Mouse (Mus musculus) colon, adult 2 months (tissue): ENCODE measurements around the gene Rnf44. TPM values are rescaled to one million over a fixed set of nuclear protein-coding genes. Genes with fewer than 3 reads are reported as not detected.

ENCODE experiments used
- polyA plus RNA-seq: library from polyadenylated mRNA; depleted of rRNA; stranded (reverse); fragments of >200 nt; gene quantifications from 2 replicates; pipeline ENCODE4 v1.2.3, GENCODE M21; 2012; rRNA removed

Gene Rnf44
- 362 and 376 TPM in 2 replicates for polyA plus RNA-seq

GRCm38 (mm10) chr13:54693558-54694347 lies at the start of gene Rnf44:
Gene Rnf44, minus strand, starts transcription at chr13:54693907.

GRCm38 (mm10) chr13:54701243-54701642 lies 7.5 kb upstream of the Rnf44 start, which contains the start of gene Cdhr2:
Gene Cdhr2, plus strand, starts transcription at chr13:54701461.

Other genes starting within 250 kb of the Rnf44 start
- gene Thoc3, start 225.1 kb downstream of the Rnf44 start, polyA plus RNA-seq: 30.3 and 38.6 TPM in 2 replicates
- 2.8 and 4.6 TPM in 2 replicates for gene Simc1, start 190.1 kb downstream of the Rnf44 start, polyA plus RNA-seq
- gene 4833439L19Rik, start 128.5 kb downstream of the Rnf44 start, polyA plus RNA-seq: 143 and 174 TPM in 2 replicates
- 29.1 and 31.1 TPM in 2 replicates for gene Arl10, start 118.9 kb downstream of the Rnf44 start, polyA plus RNA-seq
- 6.7 and 9.2 TPM in 2 replicates for gene Nop16, start 103.8 kb downstream of the Rnf44 start, polyA plus RNA-seq
- 270 and 271 TPM in 2 replicates for gene Higd2a, start 103.7 kb downstream of the Rnf44 start, polyA plus RNA-seq
- gene Cltb, start 82.6 kb downstream of the Rnf44 start, polyA plus RNA-seq: 124 and 148 TPM in 2 replicates
- gene Faf2, start 72.1 kb downstream of the Rnf44 start, polyA plus RNA-seq: 18.1 and 20.7 TPM in 2 replicates
- 295 and 365 TPM in 2 replicates for gene Cdhr2, start 7.6 kb upstream of the Rnf44 start, polyA plus RNA-seq
- gene Gprin1, start 56.0 kb upstream of the Rnf44 start, polyA plus RNA-seq: 0.62 and 0.85 TPM in 2 replicates
- 1.9 and 2.4 TPM in 2 replicates for gene Sncb, start 72.7 kb upstream of the Rnf44 start, polyA plus RNA-seq
- not detected in 2 replicates for gene Eif4e1b, start 90.1 kb upstream of the Rnf44 start, polyA plus RNA-seq
- 12.3 and 22.9 TPM in 2 replicates for gene Tspan17, start 95.5 kb upstream of the Rnf44 start, polyA plus RNA-seq